Mouse (Mus musculus): ENCODE measurements around the gene Osbpl10.

- TF ChIP-seq CEBPB (IDR thresholded peaks at IDR 0.05; ENCODE audit: insufficient read depth, poor library complexity, severe bottlenecking) = no peak
- TF ChIP-seq MAX (IDR thresholded peaks at IDR 0.05; ENCODE audit: low read depth) = no peak
- no peak for TF ChIP-seq USF1 (IDR thresholded peaks at IDR 0.05; ENCODE audit: low read depth)
- TF ChIP-seq TCF12 (IDR thresholded peaks at IDR 0.05; ENCODE audit: insufficient read depth, poor library complexity, severe bottlenecking) = no peak
- TF ChIP-seq POLR2A (IDR thresholded peaks at IDR 0.05; ENCODE audit: insufficient read length, low read depth) = no peak
- no peak for TF ChIP-seq POLR2AphosphoS2 (IDR thresholded peaks at IDR 0.05; ENCODE audit: insufficient read length, low read depth)
- no peak for TF ChIP-seq MYOD1 (IDR thresholded peaks at IDR 0.05; ENCODE audit: control insufficient read depth in 1 of 3, insufficient read length in 2 of 3, low read depth in 2 of 3)
- no peak for TF ChIP-seq E2F4 (IDR thresholded peaks at IDR 0.05; ENCODE audit: insufficient read depth)
- TF ChIP-seq REST (IDR thresholded peaks at IDR 0.05; ENCODE audit: insufficient read depth, insufficient read length) = no peak
- TF ChIP-seq TCF3 (IDR thresholded peaks at IDR 0.05; ENCODE audit: insufficient read length, low read depth) = no peak
These were observed 88.7 kb downstream of the Osbpl10 start for GRCm38 (mm10) chr9:115067071-115067470.

Data from myocyte (in vitro differentiated cells).